Mouse (Mus musculus) E14TG2a.4 (cell line): ENCODE measurements around the gene B830017H08Rik.

Experiments used
- CTCF ChIP-seq: conservative IDR thresholded peaks from 2 replicates; pipeline ENCODE4 v1.5.1; 2014; ENCODE audit warnings: low read length
- NANOG ChIP-seq: IDR thresholded peaks from 2 replicates; pipeline ENCODE4 v1.6.1; 2014; ENCODE audit warnings: borderline replicate concordance, low read length, mixed read lengths
- POU5F1 ChIP-seq: IDR thresholded peaks from 2 replicates; pipeline ENCODE4 v1.6.1; 2014; ENCODE audit warnings: low read length, borderline replicate concordance

- TF ChIP-seq CTCF: no peak
- no peak for TF ChIP-seq NANOG
- TF ChIP-seq POU5F1: no peak
Measured at GRCm38 (mm10) chr16:17804982-17805381, 27.9 kb upstream of the B830017H08Rik start.
